Mouse (Mus musculus) liver, embryonic 16.5 days (tissue): Measurements from ENCODE around the gene Tas2r124. TPM values are rescaled to one million over a fixed set of nuclear protein-coding genes. Genes with fewer than 3 reads are reported as not detected.

Source experiments
- ATAC-seq: fragments of 200-750 bp; cut with Nextera tagmentation; 2 replicates; pipeline ENCODE4 v1.8.0; 2017; ENCODE audit warnings: low read depth, mild to moderate bottlenecking, moderate number of reproducible peaks, moderate library complexity
- H3K27ac ChIP-seq: fragments of 300-500 bp; sonication (generic); 2 replicates; pipeline ENCODE4 v1.5.1; 2014; ENCODE audit warnings: mild to moderate bottlenecking, low read length
- H3K27me3 ChIP-seq: fragments of 300-500 bp; sonication (generic); 2 replicates; pipeline ENCODE4 v1.6.1; 2014; ENCODE audit warnings: low read depth, low read length, mixed read lengths; ENCODE audit not compliant: control insufficient read depth, insufficient read depth
- H3K36me3 ChIP-seq: fragments of 300-500 bp; sonication (generic); 2 replicates; pipeline ENCODE4 v1.6.1; 2014; ENCODE audit warnings: mild to moderate bottlenecking; ENCODE audit not compliant: control insufficient read depth, insufficient read depth
- H3K4me1 ChIP-seq: fragments of 300-500 bp; sonication (generic); 2 replicates; pipeline ENCODE4 v1.6.1; 2014; ENCODE audit warnings: low read depth, low read length, mixed read lengths; ENCODE audit not compliant: control insufficient read depth
- H3K4me2 ChIP-seq: fragments of 300-500 bp; sonication (generic); 2 replicates; pipeline ENCODE4 v1.6.1; 2014; ENCODE audit warnings: low read depth, low read length, mixed read lengths
- H3K4me3 ChIP-seq: fragments of 300-500 bp; sonication (generic); 2 replicates; pipeline ENCODE4 v1.5.1; 2014; ENCODE audit warnings: low read depth, mild to moderate bottlenecking, low read length
- H3K9ac ChIP-seq: fragments of 300-500 bp; sonication (generic); 2 replicates; pipeline ENCODE4 v1.6.1; 2014; ENCODE audit warnings: low read depth, low read length
- H3K9me3 ChIP-seq: fragments of 300-500 bp; sonication (generic); replicated peaks from 2 replicates; pipeline ENCODE4 v1.6.1; 2016; ENCODE audit warnings: low read length; ENCODE audit not compliant: control insufficient read depth
- WGBS: fragments of 180-500 bp; shearing (Covaris S2); extraction: QIAGEN DNeasy Blood & Tissue Kit; methylation state at CpG from one replicate; pipeline ENCODE4 v1.1.7; 2014; ENCODE audit not compliant: insufficient replicate concordance; 5-methylcytosine and 5-hydroxymethylcytosine counted together
- polyA plus RNA-seq: library from polyadenylated mRNA; unstranded; fragments of >200 nt; fragmentation: Nextera tagmentation; extraction: Ambion mirVana; gene quantifications from 2 replicates; pipeline ENCODE4 v1.2.1, GENCODE M21; 2015

The Tas2r124 gene
- not detected in 2 replicates for polyA plus RNA-seq

- ATAC-seq: no peak
- Histone ChIP-seq H3K36me3 (no peaks in the 10 kb centered on the region), H3K4me1 (no peaks in the 10 kb centered on the region), H3K9ac (no peak within 1 kb of the TSS), H3K4me3 (no peak within 1 kb of the TSS), H3K27ac (no peak within 1 kb of the TSS), H3K9me3 (no peaks in the 10 kb centered on the region), H3K4me2 (no peak within 1 kb of the TSS), H3K27me3 (no peaks in the 10 kb centered on the region)
- 40% methylated on average over 1 of the region's 1 CpGs for whole genome bisulfite sequencing
Observed at GRCm38 (mm10) chr6:132754430-132754829, at the start of gene Tas2r124. Tas2r124 (plus strand) TSS chr6:132754730.

GRCm38 (mm10) chr6:132711828-132712227 is 42.7 kb upstream of the Tas2r124 start, which contains the start of gene Tas2r122:
Tas2r122 (minus strand) TSS chr6:132711928.
- H3K4me1 ChIP-seq: no peaks in the 10 kb centered on the region
- 53% methylated on average over 3 of the region's 3 CpGs for WGBS
- no peak for ATAC-seq
- H3K4me2 ChIP-seq: no peak within 1 kb of the TSS
- no peaks in the 10 kb centered on the region for H3K27me3 ChIP-seq
- no peak within 1 kb of the TSS for H3K9ac ChIP-seq
- H3K9me3 ChIP-seq: no peaks in the 10 kb centered on the region
- no peak within 1 kb of the TSS for H3K27ac ChIP-seq
- H3K4me3 ChIP-seq: no peak within 1 kb of the TSS
- no peaks in the 10 kb centered on the region for H3K36me3 ChIP-seq

DNA sequence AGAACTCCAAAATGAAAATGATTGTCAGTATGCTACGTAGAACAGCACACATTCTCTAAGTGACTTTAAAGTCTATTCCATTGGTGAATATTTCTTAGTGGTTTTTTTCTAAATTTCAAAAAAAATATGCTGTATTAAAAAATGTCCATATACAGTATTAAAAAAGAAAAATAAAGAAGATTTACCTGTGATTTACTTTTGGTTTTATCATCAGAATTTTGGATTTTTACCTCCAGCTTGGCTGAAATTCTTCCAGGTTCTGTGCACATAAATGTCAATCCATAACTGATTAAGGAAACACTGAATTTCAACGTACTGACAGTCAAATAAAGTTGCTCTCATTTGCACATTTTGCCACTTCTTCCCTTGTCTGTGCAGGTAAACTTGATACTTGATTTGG is 16.6 kb upstream of the Tas2r124 start, which contains the start of gene Tas2r115:
Tas2r115 (minus strand) TSS at position 101 of the 400 bp plus-strand sequence.
- 57% methylated on average over 2 of the region's 2 CpGs for WGBS
- no peak within 1 kb of the TSS for H3K4me2 ChIP-seq
- H3K9ac ChIP-seq: no peak within 1 kb of the TSS
- H3K27me3 ChIP-seq: no peaks in the 10 kb centered on the region
- no peak within 1 kb of the TSS for H3K27ac ChIP-seq
- no peak for ATAC-seq
- H3K36me3 ChIP-seq: no peaks in the 10 kb centered on the region
- no peak within 1 kb of the TSS for H3K4me3 ChIP-seq
- no peaks in the 10 kb centered on the region for H3K4me1 ChIP-seq
- no peaks in the 10 kb centered on the region for H3K9me3 ChIP-seq

- 67% methylated on average over 2 of the region's 2 CpGs for WGBS
- no peak overlapping the region for H3K9ac ChIP-seq
Observed at GRCm38 (mm10) chr6:132750206-132750605, 4.3 kb upstream of the Tas2r124 start.

DNA sequence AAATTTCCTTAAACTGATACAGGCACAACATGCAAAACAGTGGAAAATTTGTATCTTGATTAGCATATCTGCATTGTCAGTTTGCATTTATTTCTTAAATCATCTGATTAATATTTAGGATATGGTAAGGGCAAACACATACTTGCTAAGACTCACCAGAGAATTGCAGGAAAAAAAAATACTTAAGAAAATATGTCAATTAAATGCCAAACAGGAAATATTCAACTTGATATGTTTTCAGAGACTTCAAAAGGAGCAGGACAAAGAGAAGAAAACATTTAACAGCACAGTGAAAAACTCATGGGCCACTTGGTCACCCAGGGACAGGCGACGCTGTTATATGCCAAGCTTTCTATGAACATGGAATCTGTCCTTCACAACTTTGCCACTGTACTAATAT is 7.3 kb downstream of the Tas2r124 start, which contains the start of gene Tas2r102:
Tas2r102 (plus strand) TSS at position 301 of the 400 bp plus-strand sequence.
- H3K36me3 ChIP-seq: no peaks in the 10 kb centered on the region
- WGBS: 90% methylated on average over 2 of the region's 2 CpGs

More at GRCm38 (mm10) chr6:132750206-132750605, 4.3 kb upstream of the Tas2r124 start:
- H3K4me3 ChIP-seq: no peak overlapping the region
- no peaks in the 10 kb centered on the region for H3K36me3 ChIP-seq
- no peaks in the 10 kb centered on the region for H3K27me3 ChIP-seq
- ATAC-seq: no peak
- H3K4me2 ChIP-seq: no peak overlapping the region
- H3K9me3 ChIP-seq: no peaks in the 10 kb centered on the region
- no peak overlapping the region for H3K27ac ChIP-seq
- no peaks in the 10 kb centered on the region for H3K4me1 ChIP-seq

DNA sequence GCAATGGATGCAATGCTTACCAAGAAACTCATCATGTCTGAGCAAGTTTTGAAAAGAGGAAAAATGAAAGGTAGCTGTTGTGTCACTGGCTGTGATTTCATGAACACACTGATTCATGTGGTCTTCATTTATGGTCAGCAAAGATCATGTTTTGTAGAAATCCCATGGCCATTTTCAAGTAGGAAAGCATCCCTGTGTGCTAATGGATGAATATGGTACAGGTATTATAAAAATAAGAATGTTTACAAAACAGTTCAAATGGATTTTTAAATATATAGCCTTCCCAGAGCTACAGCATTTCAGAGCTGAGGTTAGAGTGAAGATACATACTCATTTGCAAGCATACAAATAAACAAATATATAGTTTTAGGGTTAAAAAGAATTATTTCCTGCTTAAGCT is 23.5 kb downstream of the Tas2r124 start, which contains the start of gene Tas2r136:
Tas2r136 (minus strand) TSS at position 101 of the 400 bp plus-strand sequence.
- Histone ChIP-seq H3K9ac (no peak within 1 kb of the TSS), H3K27me3 (no peaks in the 10 kb centered on the region), H3K9me3 (no peaks in the 10 kb centered on the region), H3K4me1 (no peaks in the 10 kb centered on the region), H3K4me3 (no peak within 1 kb of the TSS), H3K27ac (no peak within 1 kb of the TSS), H3K36me3 (no peaks in the 10 kb centered on the region), H3K4me2 (no peak within 1 kb of the TSS)
- ATAC-seq: no peak

More for the DNA sequence above, 7.3 kb downstream of the Tas2r124 start, which contains the start of gene Tas2r102:
- Histone ChIP-seq H3K4me3 (no peak within 1 kb of the TSS), H3K27me3 (no peaks in the 10 kb centered on the region), H3K9ac (no peak within 1 kb of the TSS), H3K4me1 (no peaks in the 10 kb centered on the region), H3K4me2 (no peak within 1 kb of the TSS), H3K27ac (no peak within 1 kb of the TSS), H3K9me3 (no peaks in the 10 kb centered on the region)
- ATAC-seq: no peak

GRCm38 (mm10) chr6:132795393-132795792 is 40.9 kb downstream of the Tas2r124 start:
- WGBS: 15% methylated on average over 1 of the region's 1 CpGs

DNA sequence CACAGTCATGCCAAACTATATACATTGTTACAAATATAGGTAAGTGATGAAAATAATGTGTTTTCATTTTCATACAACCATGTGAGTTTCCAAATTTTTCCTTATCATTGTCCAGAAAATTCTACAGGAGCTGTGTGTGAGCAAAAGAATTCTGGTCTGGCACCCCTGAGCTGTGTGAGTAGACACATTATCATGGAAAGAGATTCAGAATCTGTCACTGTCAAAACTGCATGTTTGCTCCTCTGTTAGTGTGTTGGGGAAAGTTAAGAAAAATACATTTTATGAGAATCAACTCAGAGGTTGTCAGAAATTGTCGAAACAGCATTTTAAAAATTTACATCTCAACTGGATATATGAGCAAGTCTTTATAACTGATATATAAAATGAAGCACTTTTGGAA is 48.0 kb downstream of the Tas2r124 start, which contains the start of gene Tas2r117:
Tas2r117 (plus strand) TSS at position 301 of the 400 bp plus-strand sequence.
- H3K27ac ChIP-seq: no peak within 1 kb of the TSS
- H3K9ac ChIP-seq: no peak within 1 kb of the TSS
- no peak within 1 kb of the TSS for H3K4me3 ChIP-seq
- no peaks in the 10 kb centered on the region for H3K9me3 ChIP-seq
- no peaks in the 10 kb centered on the region for H3K4me1 ChIP-seq
- ATAC-seq: no peak
- WGBS: 47% methylated on average over 1 of the region's 1 CpGs
- no peak within 1 kb of the TSS for H3K4me2 ChIP-seq
- no peaks in the 10 kb centered on the region for H3K36me3 ChIP-seq
- H3K27me3 ChIP-seq: no peaks in the 10 kb centered on the region

More at GRCm38 (mm10) chr6:132795393-132795792, 40.9 kb downstream of the Tas2r124 start:
- Histone ChIP-seq H3K27ac (no peak overlapping the region), H3K4me3 (no peak overlapping the region), H3K27me3 (no peaks in the 10 kb centered on the region), H3K4me1 (no peaks in the 10 kb centered on the region), H3K9me3 (peaks cover 5% of the 10 kb centered on the region; the same call in 1 of the 2 replicates), H3K9ac (no peak overlapping the region), H3K36me3 (no peaks in the 10 kb centered on the region), H3K4me2 (no peak overlapping the region)
- ATAC-seq: no peak
